In genomic region chr14:54426689-54427398, GRCm38 (mm10) we compare ENCODE assay signal across 8 mouse cellular contexts. TPM values are rescaled to one million over a fixed set of nuclear protein-coding genes. Genes with fewer than 3 reads are reported as not detected.
DNase-seq lines count a peak whose midpoint lies in the region; ATAC-seq and TF ChIP-seq lines count a peak whose summit lies in the region.

Mrpl52 (plus strand) TSS chr14:54426909.

- no peaks in the 10 kb centered on the region for H3K27me3 ChIP-seq in Patski
- H3K27me3 ChIP-seq in hindbrain, embryonic 13.5 days = peaks cover 3% of the 10 kb centered on the region; the same call in 1 of the 2 replicates

- peak within 1 kb of the TSS; percentile 88 for H3K4me3 ChIP-seq in hindbrain, embryonic 13.5 days

- H3K9ac ChIP-seq in hindbrain, embryonic 13.5 days = peak within 1 kb of the TSS; percentile 91

- peak within 1 kb of the TSS; percentile 94 for H3K27ac ChIP-seq in hindbrain, embryonic 13.5 days

- POLR2A ChIA-PET in Patski (lab: Charles Lee) = interaction anchor here (0.5 to 1.2 kb wide), 6 partner anchors 13 to 411 kb away, joined by 3 read pairs; no protein-coding TSS in a partner anchor

- no peaks in the 10 kb centered on the region for H3K9me3 ChIP-seq in hindbrain, embryonic 13.5 days

- ATAC-seq in Patski = peak; percentile 86
- ATAC-seq in hindbrain, embryonic 13.5 days (ENCODE audit: low FRiP score) = peak; percentile 88

- no peak for DNase-seq in Patski (ENCODE audit: low read depth, low spot score)
- peak; percentile 93 to 94 for DNase-seq in cerebellum, postnatal 14 days
- peak; percentile 83 to 91 for DNase-seq in frontal cortex, postnatal 25 days (ENCODE audit: low spot score in 2 of 2)
- DNase-seq in layer of hippocampus, postnatal 14 days (ENCODE audit: low spot score in 2 of 2) = peak; percentile 92 to 93
- peak; percentile 95 for DNase-seq in lung, postnatal 10 days
- DNase-seq in ovary, postnatal 36 days (ENCODE audit: low spot score) = peak; percentile 92
- DNase-seq in thymus, postnatal 14 days = peak; percentile 91

- no peak for TF ChIP-seq CTCF in Patski (IDR thresholded peaks at IDR 0.05)

- in situ Hi-C loops in Patski (cut with MboI; ENCODE audit: low pct_unique_long_range_greater_than_20kb) = no loop called here

- CTCF ChIA-PET in Patski (lab: Charles Lee) = interaction anchor here (1.1 to 2.3 kb wide), 2 partner anchors 10 to 12 kb away, joined by 3 to 7 read pairs; no protein-coding TSS in a partner anchor

- H3K4me2 ChIP-seq in hindbrain, embryonic 13.5 days = peak within 1 kb of the TSS; percentile 67

- WGBS in hindbrain, embryonic 13.5 days = under 1% methylated on average over 48 of the region's 48 CpGs

- H3K4me1 ChIP-seq in hindbrain, embryonic 13.5 days (replicated peaks) = peaks cover 51% of the 10 kb centered on the region

- H3K36me3 ChIP-seq in hindbrain, embryonic 13.5 days = peaks cover 8% of the 10 kb centered on the region; the same call in 1 of the 2 replicates

RNA-seq across cellular contexts. Expression of gene Mrpl52, which starts in this region (rescaled TPM):
- polyA plus RNA-seq in Patski (2021) = 222 TPM
- polyA plus RNA-seq in hindbrain, embryonic 13.5 days (2015; fragmentation: Nextera tagmentation; extraction: Ambion mirVana) = 298 and 306 TPM in 2 replicates
- total RNA-seq in layer of hippocampus, postnatal 14 days (2021) = 10 to 100 TPM; 92.7 to 96.6 TPM
